Mouse (Mus musculus) lung, adult 2 months (tissue): ENCODE data around the gene Kcnj6.

Source experiments
- CTCF ChIP-seq: fragments of 200-500 bp; IDR thresholded peaks from 2 replicates; pipeline ENCODE4 v1.5.1; 2011; ENCODE audit warnings: mild to moderate bottlenecking, low read length, control low read depth; ENCODE audit not compliant: insufficient read depth
- POLR2A ChIP-seq: fragments of 200-500 bp; IDR thresholded peaks from 2 replicates; pipeline ENCODE4 v1.6.1; 2011; ENCODE audit warnings: low read depth, mild to moderate bottlenecking, control low read depth, low read length, borderline replicate concordance; ENCODE audit errors: extremely low read depth

DNA sequence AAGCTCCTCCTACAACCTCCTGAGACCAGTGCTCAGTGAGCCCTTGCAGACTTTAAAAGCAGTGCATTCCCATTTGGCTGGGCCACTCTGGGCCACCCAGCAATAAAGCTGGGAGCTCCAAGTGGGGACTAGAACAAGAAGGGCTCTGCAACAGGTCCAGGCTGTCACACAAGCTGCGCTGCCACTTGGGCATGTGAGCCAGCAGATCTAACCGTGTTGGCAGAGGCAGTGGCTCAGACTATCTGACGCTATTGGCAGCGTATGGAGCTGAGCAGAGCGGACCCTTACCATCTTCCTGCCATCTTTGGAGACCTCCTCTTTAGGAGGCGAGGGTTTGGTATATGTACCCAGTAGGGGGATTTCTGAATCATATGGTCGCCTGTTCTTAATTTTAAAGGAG lies 112.4 kb downstream of the Kcnj6 start:
- TF ChIP-seq CTCF (no peak), POLR2A (no peak)
